Mouse (Mus musculus) cerebellum, adult 2 months (tissue): Measurements from ENCODE around the gene BC035044. TPM values are rescaled to one million over a fixed set of nuclear protein-coding genes. Genes with fewer than 3 reads are reported as not detected.

Experiments
- DNase-seq, 2 experiments: peaks; one replicate each; pipeline ENCODE4 v3.0.0; 2021
- H3K27ac ChIP-seq: fragments of 200-500 bp; 2 replicates; pipeline ENCODE4 v1.5.1; 2012; ENCODE audit warnings: low read length, control low read depth, inconsistent platforms; ENCODE audit not compliant: insufficient read depth
- H3K27me3 ChIP-seq: fragments of 200-500 bp; 2 replicates; pipeline ENCODE4 v1.6.1; 2012; ENCODE audit warnings: inconsistent platforms, mild to moderate bottlenecking, low read length, moderate library complexity; ENCODE audit not compliant: control insufficient read depth, insufficient read depth
- H3K4me1 ChIP-seq: fragments of 200-500 bp; 2 replicates; pipeline ENCODE4 v1.6.1; 2011; ENCODE audit warnings: low read length; ENCODE audit not compliant: control insufficient read depth, insufficient read depth
- H3K4me3 ChIP-seq: fragments of 200-500 bp; replicated peaks from 2 replicates; pipeline ENCODE3; 2011; ENCODE audit warnings: mild to moderate bottlenecking, low read depth, low read length, control low read depth; ENCODE audit not compliant: insufficient read depth
- CTCF ChIP-seq: fragments of 200-500 bp; IDR thresholded peaks from 2 replicates; pipeline ENCODE4 v1.5.1; 2011; ENCODE audit warnings: low read depth, mild to moderate bottlenecking, control low read depth, low read length, moderate library complexity, borderline replicate concordance; ENCODE audit not compliant: insufficient read depth
- POLR2A ChIP-seq: fragments of 200-500 bp; IDR thresholded peaks from 2 replicates; pipeline ENCODE4 v1.6.1; 2011; ENCODE audit warnings: low read length, control low read depth, borderline replicate concordance; ENCODE audit not compliant: insufficient read depth
- WGBS: fragments of 180-500 bp; shearing (Covaris S2); methylation state at CpG from one replicate; pipeline ENCODE4 v1.1.7; 2018; 5-methylcytosine and 5-hydroxymethylcytosine counted together
- polyA plus RNA-seq: library from polyadenylated mRNA; depleted of rRNA; stranded (reverse); fragments of >200 nt; gene quantifications from 2 replicates; pipeline ENCODE4 v1.2.3, GENCODE M21; 2012

BC035044 gene
- polyA plus RNA-seq, 1 experiment = 0.79 TPM

- Histone ChIP-seq H3K27ac (no peak overlapping the region), H3K4me3 (no peak overlapping the region), H3K27me3 (no peaks in the 10 kb centered on the region), H3K4me1 (0 out of 2 replicates have a peak, but pooled peaks cover 3% of the 10 kb centered on the region)
- no peak for DNase-seq
- no peak for TF ChIP-seq CTCF
- WGBS = 93% methylated on average over 4 of the region's 4 CpGs
These were observed 55.4 kb downstream of the BC035044 start for GRCm38 (mm10) chr6:128835571-128835970.

GRCm38 (mm10) chr6:128833046-128833445 is 57.9 kb downstream of the BC035044 start:
- Histone ChIP-seq H3K27me3 (no peaks in the 10 kb centered on the region), H3K4me1 (no peaks in the 10 kb centered on the region), H3K27ac (no peak overlapping the region), H3K4me3 (no peak overlapping the region)
- TF ChIP-seq CTCF (no peak), POLR2A (no peak)
- 88% methylated on average over 10 of the region's 10 CpGs for WGBS
- no peak for DNase-seq

GRCm38 (mm10) chr6:128829837-128830236 is 61.1 kb downstream of the BC035044 start:
- Histone ChIP-seq H3K4me3 (no peak overlapping the region), H3K27me3 (no peaks in the 10 kb centered on the region), H3K27ac (no peak overlapping the region), H3K4me1 (no peaks in the 10 kb centered on the region)
- no peak for DNase-seq
- 81% methylated on average over 4 of the region's 4 CpGs for WGBS
- TF ChIP-seq POLR2A (no peak), CTCF (no peak)

GRCm38 (mm10) chr6:128826781-128827180 is 64.1 kb downstream of the BC035044 start:
- Histone ChIP-seq H3K4me3 (no peak overlapping the region), H3K27ac (no peak overlapping the region), H3K4me1 (no peaks in the 10 kb centered on the region), H3K27me3 (no peaks in the 10 kb centered on the region)
- DNase-seq = no peak
- no peak for TF ChIP-seq POLR2A
- no peak for TF ChIP-seq CTCF
- WGBS = 80% methylated on average over 3 of the region's 3 CpGs

- no peak for TF ChIP-seq CTCF
- TF ChIP-seq POLR2A = no peak
- WGBS = 88% methylated on average over 6 of the region's 6 CpGs
These were observed 64.8 kb downstream of the BC035044 start, which contains the start of the genes Gm44511 and Klrb1b for GRCm38 (mm10) chr6:128826132-128826531. Gene Gm44511 (minus strand): TSS chr6:128826315. Gene Klrb1b (minus strand): TSS chr6:128826331.

GRCm38 (mm10) chr6:128818083-128818802 is 72.7 kb downstream of the BC035044 start:
- Histone ChIP-seq H3K4me1 (no peaks in the 10 kb centered on the region), H3K27me3 (no peaks in the 10 kb centered on the region), H3K27ac (no peak overlapping the region), H3K4me3 (no peak overlapping the region)
- DNase-seq = no peak
- 84% methylated on average over 4 of the region's 4 CpGs for WGBS
- TF ChIP-seq CTCF (no peak), POLR2A (no peak)

More at GRCm38 (mm10) chr6:128826132-128826531, 64.8 kb downstream of the BC035044 start, which contains the start of the genes Gm44511 and Klrb1b:
- no peak within 1 kb of the TSS for H3K27ac ChIP-seq
- no peaks in the 10 kb centered on the region for H3K4me1 ChIP-seq
- no peaks in the 10 kb centered on the region for H3K27me3 ChIP-seq
- DNase-seq = no peak
- no peak within 1 kb of the TSS for H3K4me3 ChIP-seq

GRCm38 (mm10) chr6:128808532-128808931 is 82.4 kb downstream of the BC035044 start:
- no peaks in the 10 kb centered on the region for H3K4me1 ChIP-seq
- TF ChIP-seq POLR2A = no peak
- TF ChIP-seq CTCF = no peak
- H3K27me3 ChIP-seq = no peaks in the 10 kb centered on the region
- no peak for DNase-seq
- H3K4me3 ChIP-seq = no peak overlapping the region
- WGBS = 78% methylated on average over 5 of the region's 5 CpGs
- no peak overlapping the region for H3K27ac ChIP-seq

GRCm38 (mm10) chr6:128807021-128807420 is 83.9 kb downstream of the BC035044 start:
- 60% methylated on average over 3 of the region's 3 CpGs for WGBS
- Histone ChIP-seq H3K4me1 (no peaks in the 10 kb centered on the region), H3K27ac (no peak overlapping the region), H3K4me3 (no peak overlapping the region), H3K27me3 (no peaks in the 10 kb centered on the region)
- TF ChIP-seq POLR2A = no peak
- TF ChIP-seq CTCF = no peak
- no peak for DNase-seq
